1 mouse cellular context compared by ENCODE assay signal in the genomic region with DNA sequence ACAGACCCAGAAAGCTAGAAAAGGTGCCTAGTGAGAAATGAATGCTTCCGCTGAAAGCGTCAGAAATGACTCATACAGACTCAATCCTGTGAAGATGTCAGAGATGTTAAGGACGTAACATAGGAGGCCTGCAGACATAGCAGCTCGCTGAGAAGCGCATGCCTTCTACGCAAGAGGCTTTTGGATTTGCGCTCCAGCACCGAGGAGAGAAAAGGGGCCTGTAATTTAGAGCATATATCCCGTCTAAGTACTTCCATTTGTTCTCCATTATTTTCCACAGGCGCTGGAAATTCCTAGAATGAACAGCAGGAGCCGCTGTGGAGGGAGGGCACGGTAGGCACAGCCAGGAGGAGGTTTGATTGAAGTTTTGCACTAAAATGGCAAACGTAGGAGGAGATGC.
TF ChIP-seq lines count a peak whose summit lies in the region.

No protein-coding gene starts in this region.

TF ChIP-seq in MEL, 35 proteins besides CTCF, POLR2A, EP300 and RAD21 (continued from another document):
- 0 out of 2 replicates have a peak, but pooled peaks have one; percentile 51 for TF ChIP-seq TBP (IDR thresholded peaks at IDR 0.05; ENCODE audit: low read depth, low read length)
TF ChIP-seq in MEL: peak in this region for 11.
